Mouse (Mus musculus) ES-Bruce4 (cell line): ENCODE data around the gene Hist1h2br.

Experiments used
- CTCF ChIP-seq: IDR thresholded peaks from one replicate; pipeline ENCODE4 v1.8.1; 2011; ENCODE audit warnings: low read depth, low read length
- EP300 ChIP-seq: IDR thresholded peaks from 2 replicates; pipeline ENCODE4 v1.6.1; 2011; ENCODE audit warnings: low read depth, low read length; ENCODE audit not compliant: insufficient read depth
- POLR2A ChIP-seq: IDR thresholded peaks from one replicate; pipeline ENCODE4 v1.8.1; 2011; ENCODE audit warnings: low read length; ENCODE audit not compliant: insufficient read depth

DNA sequence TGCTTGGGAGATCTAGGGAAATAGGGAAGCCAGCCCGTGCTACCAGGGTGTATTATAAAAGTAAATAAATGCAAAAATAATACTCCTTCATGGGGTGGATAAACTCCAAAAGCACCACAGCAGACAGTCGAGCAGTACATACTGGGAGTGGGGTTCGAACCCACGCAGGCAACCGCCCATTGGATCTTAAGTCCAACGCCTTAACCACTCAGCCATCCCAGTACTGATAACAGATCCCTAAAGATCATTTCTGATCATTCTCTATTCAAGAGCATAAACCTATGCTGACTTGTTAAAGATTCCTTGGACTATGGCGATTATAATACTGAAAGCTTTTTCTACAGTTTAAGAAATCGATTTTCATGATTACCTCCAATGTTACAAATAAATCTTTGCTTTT, 14.3 kb downstream of the Hist1h2br start:
- TF ChIP-seq POLR2A (no peak), CTCF (no peak), EP300 (no peak)
